Mouse (Mus musculus): ENCODE measurements around the gene Usp22. TPM values are rescaled to one million over a fixed set of nuclear protein-coding genes. Genes with fewer than 3 reads are reported as not detected.

Usp22 gene
- polyA plus RNA-seq, 3 experiments from 2014 or later, result 6.9 to 14.7 (median 9.7) TPM

DNA sequence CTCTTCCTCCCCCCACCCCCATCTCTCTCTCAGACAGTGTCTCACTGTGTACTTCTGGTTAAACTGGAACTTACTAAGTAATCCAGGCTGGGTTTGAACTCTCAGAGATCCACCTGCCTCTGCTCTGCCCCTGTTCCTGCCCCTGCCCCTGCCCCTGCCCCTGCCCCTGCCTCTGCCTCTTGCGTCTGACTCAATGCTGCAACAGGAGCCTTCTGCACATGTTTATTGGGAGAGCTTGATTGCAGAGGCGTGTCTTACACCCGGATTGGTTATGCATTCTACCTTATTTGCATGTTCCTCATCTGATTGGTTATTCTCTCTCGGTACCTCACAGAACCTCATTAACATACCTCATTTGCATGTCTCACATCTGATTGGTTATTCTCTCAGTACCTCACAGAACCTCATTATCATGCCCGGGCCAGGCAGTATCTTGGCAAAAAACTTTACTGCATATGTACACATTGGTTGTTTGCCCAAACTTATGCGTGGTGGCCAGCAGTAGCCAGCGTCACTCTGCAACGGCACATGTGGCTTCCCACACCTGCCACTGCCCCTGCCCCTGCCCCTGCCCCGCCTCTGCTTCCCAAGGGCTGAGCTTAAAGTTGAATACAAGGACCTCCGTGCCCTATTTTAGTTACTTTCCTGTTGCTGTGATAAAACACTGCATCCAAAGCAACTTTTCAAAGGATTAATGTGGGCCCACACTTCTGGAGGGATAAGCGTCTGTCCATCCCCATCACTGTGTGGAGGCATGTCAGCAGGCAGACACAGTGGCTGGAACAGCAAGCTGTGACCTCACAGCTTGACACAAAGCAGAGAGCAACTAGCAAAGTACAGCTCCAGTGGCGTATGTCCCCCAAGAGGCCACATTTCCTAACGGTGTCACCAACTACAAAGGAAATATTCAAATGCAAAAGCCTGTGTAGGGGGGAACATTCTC lies 72.2 kb downstream of the Usp22 start:
- no peak for ATAC-seq

Other genes with a start within 250 kb of the Usp22 start
- 100 to 1,000 TPM in 1 of 3 experiments, 10 to 100 TPM in 2; 46.2 to 121 (median 54.2) TPM for gene Map2k3, start 243.0 kb downstream of the Usp22 start, polyA plus RNA-seq (2017; shearing (Covaris generic))
- gene Kcnj12, start 152.5 kb downstream of the Usp22 start, polyA plus RNA-seq (2017; shearing (Covaris generic)), result not detected
- 10 to 100 TPM; 38.1 to 64.0 (median 57.2) TPM for gene Tnfrsf13b, start 48.3 kb downstream of the Usp22 start, polyA plus RNA-seq (2017; shearing (Covaris generic))
- gene Aldh3a1, start 32.5 kb upstream of the Usp22 start, polyA plus RNA-seq (2017; shearing (Covaris generic)), result not detected
- gene Aldh3a2, start 92.4 kb upstream of the Usp22 start, polyA plus RNA-seq (2017; shearing (Covaris generic)), result 10 to 100 TPM; 36.1 to 44.6 (median 42.1) TPM
- gene Slc47a2, start 167.8 kb upstream of the Usp22 start, polyA plus RNA-seq (2017; shearing (Covaris generic)), result not detected
- gene Slc47a1, start 203.3 kb upstream of the Usp22 start, polyA plus RNA-seq (2017; shearing (Covaris generic)), result not detected